Mouse (Mus musculus) small intestine, adult 2 months (tissue): ENCODE results near the gene Tmem179.

Source experiments
- CTCF ChIP-seq: fragments of 200-500 bp; IDR thresholded peaks from 2 replicates; pipeline ENCODE4 v1.5.1; 2012; ENCODE audit warnings: low read depth, mild to moderate bottlenecking, control low read depth, inconsistent platforms, low read length, moderate library complexity, mixed read lengths; ENCODE audit not compliant: insufficient replicate concordance, insufficient read length; ENCODE audit errors: extremely low read depth
- POLR2A ChIP-seq: fragments of 200-500 bp; IDR thresholded peaks from 2 replicates; pipeline ENCODE4 v1.6.1; 2012; ENCODE audit warnings: low read depth, mild to moderate bottlenecking, control low read depth, inconsistent platforms, low read length, moderate library complexity

GRCm38 (mm10) chr12:112561163-112561562 lies 44.6 kb upstream of the Tmem179 start:
- no peak for TF ChIP-seq POLR2A
- TF ChIP-seq CTCF, result no peak
